Mouse (Mus musculus): ENCODE measurements around the gene Tnfrsf25. TPM values are rescaled to one million over a fixed set of nuclear protein-coding genes. Genes with fewer than 3 reads are reported as not detected.

The Tnfrsf25 gene
- polyA plus RNA-seq, 1 experiment from 2014 or later, result 0.80 TPM

DNA sequence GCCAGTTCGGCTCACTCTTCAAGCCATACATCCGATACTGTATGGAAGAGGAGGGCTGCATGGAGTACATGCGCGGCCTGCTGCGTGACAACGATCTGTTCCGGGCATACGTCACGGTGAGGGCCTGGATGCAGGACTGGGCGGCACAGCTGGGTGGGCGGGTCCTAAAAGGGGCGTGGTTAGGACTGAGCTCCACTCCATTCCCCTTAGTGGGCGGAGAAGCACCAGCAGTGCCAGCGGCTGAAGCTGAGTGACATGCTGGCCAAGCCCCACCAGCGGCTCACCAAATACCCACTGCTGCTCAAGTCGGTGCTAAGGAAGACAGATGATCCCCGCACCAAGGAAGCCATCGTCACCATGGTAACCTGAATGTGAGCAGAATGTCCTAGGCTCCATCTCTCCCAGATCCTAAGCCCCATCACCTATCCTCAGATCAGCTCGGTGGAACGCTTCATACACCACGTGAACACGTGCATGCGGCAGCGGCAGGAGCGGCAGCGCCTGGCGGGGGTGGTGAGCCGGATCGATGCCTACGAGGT, 7.7 kb upstream of the Tnfrsf25 start:
- ATAC-seq (ENCODE audit: extremely low read depth, insufficient number of reproducible peaks, low FRiP score, low TSS enrichment), result peak; percentile 83
- Histone ChIP-seq H3K36me3 (peaks cover 94% of the 10 kb centered on the region), H3K27me3 (replicated peaks) (peaks cover 18% of the 10 kb centered on the region), H3K9ac (peak overlapping the region; percentile 72), H3K9me3 (no peaks in the 10 kb centered on the region), H3K4me1 (peaks cover 17% of the 10 kb centered on the region), H3K4me2 (peak overlapping the region; percentile 88), H3K4me3 (peak overlapping the region; percentile 54), H3K27ac (replicated peaks) (peak overlapping the region; percentile 66)
- 24% methylated on average over 30 of the region's 30 CpGs for WGBS

DNA sequence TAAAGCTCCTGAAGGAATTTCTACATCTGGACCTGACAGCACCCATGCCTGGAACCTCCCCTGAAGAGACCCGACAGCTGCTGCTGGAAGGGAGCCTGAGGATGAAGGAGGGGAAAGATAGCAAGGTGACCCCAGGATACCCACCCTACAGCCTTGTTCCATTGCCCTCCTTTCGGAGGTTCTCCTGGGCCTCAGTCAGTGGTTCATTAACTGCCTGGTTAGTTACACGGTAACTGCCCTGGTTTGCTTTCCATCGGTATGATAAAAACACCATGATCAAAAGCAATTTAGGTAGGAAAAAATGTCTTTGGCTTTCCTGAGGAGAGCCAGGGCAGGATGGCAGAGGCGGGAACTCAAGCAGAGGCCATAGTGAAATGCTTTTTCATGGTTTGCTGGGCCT, 7.1 kb upstream of the Tnfrsf25 start:
- H3K4me2 ChIP-seq, result peak overlapping the region; percentile 88
- 80% methylated on average over 5 of the region's 5 CpGs for WGBS
- peaks cover 17% of the 10 kb centered on the region for H3K4me1 ChIP-seq
- no peaks in the 10 kb centered on the region for H3K9me3 ChIP-seq
- ATAC-seq (ENCODE audit: extremely low read depth, insufficient number of reproducible peaks, low FRiP score, low TSS enrichment), result no peak
- H3K9ac ChIP-seq, result no peak overlapping the region
- H3K27me3 ChIP-seq (replicated peaks), result peaks cover 24% of the 10 kb centered on the region
- H3K4me3 ChIP-seq, result no peak overlapping the region
- no peak overlapping the region for H3K27ac ChIP-seq (replicated peaks)
- H3K36me3 ChIP-seq, result peaks cover 94% of the 10 kb centered on the region

DNA sequence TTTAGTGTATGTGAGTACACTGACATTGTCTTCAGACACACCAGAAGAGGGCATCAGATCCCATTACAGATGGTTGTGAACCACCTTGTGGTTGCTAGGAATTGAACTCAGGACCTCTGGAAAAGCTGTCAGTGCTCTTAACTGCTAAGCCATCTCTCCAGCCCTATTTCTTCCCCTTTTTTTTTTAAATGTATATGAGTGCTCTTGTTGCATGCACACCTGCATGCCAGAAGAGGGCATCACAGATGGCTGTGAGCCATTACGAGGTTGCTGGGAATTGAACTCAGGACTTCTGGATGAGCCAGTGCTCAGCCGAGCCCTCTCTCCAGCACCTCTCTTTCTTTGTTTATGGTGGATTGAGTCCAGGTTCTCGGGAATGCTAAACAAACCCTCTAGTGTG, 6.2 kb upstream of the Tnfrsf25 start:
- Histone ChIP-seq H3K4me3 (no peak overlapping the region), H3K4me1 (peaks cover 17% of the 10 kb centered on the region), H3K9ac (no peak overlapping the region), H3K9me3 (no peaks in the 10 kb centered on the region), H3K27ac (replicated peaks) (no peak overlapping the region), H3K27me3 (replicated peaks) (peaks cover 33% of the 10 kb centered on the region), H3K4me2 (no peak overlapping the region), H3K36me3 (peaks cover 94% of the 10 kb centered on the region)
- ATAC-seq (ENCODE audit: extremely low read depth, insufficient number of reproducible peaks, low FRiP score, low TSS enrichment), result no peak
- WGBS, result 68% methylated on average over 3 of the region's 3 CpGs

DNA sequence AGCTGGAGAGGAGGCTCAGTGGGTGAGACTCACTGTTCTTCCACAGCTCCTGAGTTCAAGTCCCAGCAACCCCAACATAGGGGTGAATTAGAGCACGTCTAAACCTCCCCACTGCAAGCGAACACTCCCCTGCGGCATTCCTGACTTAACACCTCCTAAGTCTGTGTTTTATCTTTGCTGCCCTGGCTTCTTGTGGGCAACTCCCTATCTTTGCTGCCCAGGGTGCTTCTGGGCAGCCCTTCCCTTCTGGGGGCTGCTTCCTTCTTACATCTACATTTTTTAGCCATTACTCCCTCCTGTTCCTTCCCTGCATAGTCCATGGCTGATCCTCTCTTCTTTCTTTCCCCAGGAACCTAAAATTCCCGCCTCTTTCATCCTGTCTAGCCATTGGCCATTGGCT, 5.0 kb upstream of the Tnfrsf25 start:
- H3K27ac ChIP-seq (replicated peaks), result no peak overlapping the region
- H3K4me2 ChIP-seq, result no peak overlapping the region
- H3K27me3 ChIP-seq (replicated peaks), result peaks cover 44% of the 10 kb centered on the region
- H3K4me3 ChIP-seq, result no peak overlapping the region
- no peak for ATAC-seq (ENCODE audit: extremely low read depth, insufficient number of reproducible peaks, low FRiP score, low TSS enrichment)
- H3K9ac ChIP-seq, result no peak overlapping the region
- peaks cover 26% of the 10 kb centered on the region for H3K4me1 ChIP-seq
- peaks cover 90% of the 10 kb centered on the region for H3K36me3 ChIP-seq
- no peaks in the 10 kb centered on the region for H3K9me3 ChIP-seq
- WGBS, result 66% methylated on average over 4 of the region's 4 CpGs

DNA sequence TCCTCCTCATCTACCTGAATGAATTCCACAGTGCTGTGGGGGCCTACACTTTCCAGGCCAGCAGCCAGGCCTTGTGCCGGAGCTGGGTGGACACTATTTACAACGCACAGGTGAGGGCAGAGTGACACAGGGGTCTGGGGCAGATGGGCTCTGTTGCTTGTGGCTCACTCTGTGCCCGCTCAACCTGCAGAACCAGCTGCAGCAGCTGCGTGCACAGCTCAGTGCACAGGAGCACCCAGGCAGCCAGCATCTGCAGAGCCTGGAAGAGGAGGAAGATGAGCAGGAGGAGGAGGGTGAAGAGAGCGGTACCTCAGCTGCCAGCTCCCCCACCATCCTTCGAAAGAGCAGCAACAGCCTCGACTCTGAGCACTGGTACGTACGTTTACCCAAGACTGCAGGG, 3.4 kb upstream of the Tnfrsf25 start:
- ATAC-seq (ENCODE audit: extremely low read depth, insufficient number of reproducible peaks, low FRiP score, low TSS enrichment), result no peak
- no peak overlapping the region for H3K9ac ChIP-seq
- peaks cover 76% of the 10 kb centered on the region for H3K36me3 ChIP-seq
- H3K4me1 ChIP-seq, result peaks cover 35% of the 10 kb centered on the region
- H3K27ac ChIP-seq (replicated peaks), result no peak overlapping the region
- H3K27me3 ChIP-seq (replicated peaks), result peaks cover 61% of the 10 kb centered on the region
- H3K4me3 ChIP-seq, result no peak overlapping the region
- 78% methylated on average over 9 of the region's 9 CpGs for WGBS
- H3K9me3 ChIP-seq, result no peaks in the 10 kb centered on the region
- H3K4me2 ChIP-seq, result no peak overlapping the region

DNA sequence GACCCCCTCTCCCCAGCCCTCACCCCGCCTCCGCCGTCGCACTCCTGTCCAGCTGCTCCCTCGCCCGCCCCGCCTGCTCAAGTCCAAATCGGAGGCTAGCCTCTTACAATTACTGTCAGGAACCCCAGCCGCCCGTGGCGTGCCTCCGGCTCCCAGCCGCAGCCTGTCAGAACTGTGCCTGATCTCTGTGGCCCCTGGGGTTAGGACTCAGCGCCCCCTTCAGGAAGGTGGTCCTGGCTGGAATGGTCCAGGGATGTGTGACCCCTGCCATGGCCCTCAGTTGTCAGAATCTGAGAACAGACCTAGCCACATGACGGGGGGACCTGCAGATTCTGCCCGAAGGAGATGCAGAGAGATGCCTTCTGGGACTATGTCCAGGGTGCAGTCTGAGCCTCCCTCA, 1.7 kb upstream of the Tnfrsf25 start:
- peaks cover 72% of the 10 kb centered on the region for H3K27me3 ChIP-seq (replicated peaks)
- WGBS, result 69% methylated on average over 16 of the region's 16 CpGs
- H3K27ac ChIP-seq (replicated peaks), result no peak overlapping the region
- peaks cover 60% of the 10 kb centered on the region for H3K36me3 ChIP-seq
- no peak overlapping the region for H3K9ac ChIP-seq
- H3K4me2 ChIP-seq, result no peak overlapping the region
- ATAC-seq (ENCODE audit: extremely low read depth, insufficient number of reproducible peaks, low FRiP score, low TSS enrichment), result no peak
- peaks cover 20% of the 10 kb centered on the region for H3K4me1 ChIP-seq
- H3K4me3 ChIP-seq, result no peak overlapping the region
- no peaks in the 10 kb centered on the region for H3K9me3 ChIP-seq

DNA sequence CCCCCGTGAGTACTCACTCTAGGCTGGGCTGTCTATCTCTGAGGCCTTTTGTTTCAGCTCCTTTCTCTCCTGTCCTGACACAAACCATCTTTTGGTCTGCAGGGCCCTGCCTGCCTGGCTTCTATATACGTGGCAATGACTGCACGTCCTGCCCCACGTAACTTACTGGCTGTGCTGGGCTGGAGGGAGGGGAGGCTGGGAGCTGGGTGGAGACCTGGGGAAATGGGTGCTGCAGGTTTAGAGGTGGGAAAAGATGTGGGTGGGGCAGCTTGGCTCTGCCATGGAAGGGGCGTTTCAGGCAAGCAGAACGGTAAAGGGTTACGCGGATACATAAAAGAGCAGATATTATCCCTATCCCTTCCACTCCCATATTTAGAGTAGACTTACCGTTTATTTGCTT, 1.8 kb downstream of the Tnfrsf25 start:
- Histone ChIP-seq H3K4me1 (peaks cover 43% of the 10 kb centered on the region), H3K36me3 (peaks cover 27% of the 10 kb centered on the region)
- 67% methylated on average over 9 of the region's 9 CpGs for WGBS

DNA sequence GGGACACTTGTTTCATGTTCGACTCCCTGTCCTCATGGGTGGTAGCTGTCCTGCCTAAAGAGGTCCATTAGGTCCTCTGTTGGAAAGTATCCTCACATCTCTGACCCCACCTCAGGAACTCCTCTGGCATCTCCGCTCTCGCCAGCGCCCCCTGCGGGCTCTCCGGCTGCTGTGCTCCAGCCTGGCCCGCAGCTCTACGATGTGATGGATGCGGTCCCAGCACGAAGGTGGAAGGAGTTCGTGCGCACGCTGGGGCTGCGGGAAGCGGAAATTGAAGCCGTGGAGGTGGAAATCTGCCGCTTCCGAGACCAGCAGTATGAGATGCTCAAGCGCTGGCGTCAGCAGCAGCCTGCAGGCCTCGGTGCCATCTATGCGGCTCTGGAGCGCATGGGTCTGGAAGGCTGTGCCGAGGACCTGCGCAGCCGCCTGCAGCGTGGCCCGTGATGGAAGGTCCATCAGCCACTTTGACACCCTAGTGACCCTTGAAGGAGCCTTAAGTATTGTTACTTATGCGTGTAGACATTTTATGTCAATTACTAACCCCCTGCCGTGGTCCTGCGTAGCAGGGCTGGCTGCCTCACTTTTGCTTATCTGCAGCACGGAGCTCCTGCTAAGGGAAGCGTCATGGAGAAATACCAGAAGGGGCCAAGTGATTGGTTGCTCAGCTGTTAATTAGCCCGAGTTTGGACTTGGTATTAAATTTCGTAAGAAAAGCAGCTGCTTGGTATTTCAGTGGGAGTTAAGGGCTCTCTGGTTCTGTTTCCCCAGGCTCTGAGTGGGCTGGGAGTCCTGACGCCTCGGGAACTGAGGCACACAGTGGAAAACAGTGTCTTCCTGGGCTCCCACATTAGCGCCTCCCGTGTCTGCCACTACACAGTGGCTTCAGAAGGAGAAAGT, 3.9 kb downstream of the Tnfrsf25 start:
- H3K36me3 ChIP-seq, result peaks cover 6% of the 10 kb centered on the region
- H3K27ac ChIP-seq (replicated peaks), result no peak overlapping the region
- no peaks in the 10 kb centered on the region for H3K9me3 ChIP-seq
- H3K27me3 ChIP-seq (replicated peaks), result peaks cover 100% of the 10 kb centered on the region
- peak overlapping the region; percentile 58 for H3K4me2 ChIP-seq
- peak overlapping the region; percentile 41 for H3K4me3 ChIP-seq
- H3K4me1 ChIP-seq, result peaks cover 43% of the 10 kb centered on the region
- WGBS, result 7% methylated on average over 39 of the region's 39 CpGs
- H3K9ac ChIP-seq, result peak overlapping the region; percentile 42; the same call in 1 of the 2 replicates
- ATAC-seq (ENCODE audit: extremely low read depth, insufficient number of reproducible peaks, low FRiP score, low TSS enrichment), result no peak

More for the DNA sequence above, 1.8 kb downstream of the Tnfrsf25 start:
- H3K9ac ChIP-seq, result no peak overlapping the region
- no peak overlapping the region for H3K4me2 ChIP-seq
- peaks cover 100% of the 10 kb centered on the region for H3K27me3 ChIP-seq (replicated peaks)
- H3K4me3 ChIP-seq, result no peak overlapping the region
- ATAC-seq (ENCODE audit: extremely low read depth, insufficient number of reproducible peaks, low FRiP score, low TSS enrichment), result no peak
- H3K27ac ChIP-seq (replicated peaks), result no peak overlapping the region
- H3K9me3 ChIP-seq, result no peaks in the 10 kb centered on the region

DNA sequence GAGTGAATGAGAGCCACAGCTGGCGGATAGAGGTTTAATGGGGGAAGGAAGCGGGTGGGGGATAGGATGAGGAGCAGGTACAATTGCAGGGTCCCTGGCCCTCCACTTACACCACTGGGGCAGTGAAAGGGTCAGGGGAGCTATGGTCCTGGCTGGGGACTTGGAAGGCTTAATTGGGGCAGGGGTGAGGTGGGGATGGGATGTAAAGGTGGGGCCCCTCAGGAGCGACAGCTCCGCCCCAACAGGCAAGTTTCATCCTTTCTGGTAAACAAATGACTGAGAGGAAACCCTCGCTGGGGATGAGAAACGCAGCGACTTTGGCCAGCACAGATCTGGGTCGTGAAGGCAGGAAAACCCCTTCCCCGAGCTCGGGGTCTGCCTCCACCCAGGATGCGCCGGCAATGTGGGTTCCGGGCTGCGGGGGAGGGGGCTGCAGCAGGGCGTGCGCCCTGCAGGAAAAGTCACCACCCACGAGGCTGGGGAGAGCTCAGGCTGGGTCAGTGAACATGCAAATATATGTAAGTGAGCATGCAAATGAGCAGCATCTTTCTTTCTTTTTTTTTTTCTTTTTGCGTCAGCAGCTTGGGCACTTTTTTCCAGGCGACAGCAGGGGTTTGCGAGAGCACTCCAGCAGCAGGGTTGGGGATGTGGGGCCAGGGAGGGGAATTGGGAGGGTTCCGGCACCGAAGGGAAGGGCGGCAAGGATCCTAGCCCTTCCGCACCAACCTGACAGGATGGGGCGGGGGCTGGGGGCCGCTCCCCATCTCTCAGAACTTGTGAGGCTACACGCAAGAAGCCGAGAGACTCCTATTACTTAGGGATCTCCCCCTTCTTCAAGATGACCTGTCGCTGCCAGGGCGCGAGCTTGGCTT, 4.8 kb downstream of the Tnfrsf25 start:
- H3K4me3 ChIP-seq, result peak overlapping the region; percentile 41
- H3K9ac ChIP-seq, result peak overlapping the region; percentile 42; the same call in 1 of the 2 replicates
- H3K9me3 ChIP-seq, result no peaks in the 10 kb centered on the region
- peaks cover 45% of the 10 kb centered on the region for H3K4me1 ChIP-seq
- no peak overlapping the region for H3K27ac ChIP-seq (replicated peaks)
- peaks cover 100% of the 10 kb centered on the region for H3K27me3 ChIP-seq (replicated peaks)
- H3K36me3 ChIP-seq, result no peaks in the 10 kb centered on the region
- 3% methylated on average over 31 of the region's 31 CpGs for WGBS
- H3K4me2 ChIP-seq, result peak overlapping the region; percentile 58
- no peak for ATAC-seq (ENCODE audit: extremely low read depth, insufficient number of reproducible peaks, low FRiP score, low TSS enrichment)

DNA sequence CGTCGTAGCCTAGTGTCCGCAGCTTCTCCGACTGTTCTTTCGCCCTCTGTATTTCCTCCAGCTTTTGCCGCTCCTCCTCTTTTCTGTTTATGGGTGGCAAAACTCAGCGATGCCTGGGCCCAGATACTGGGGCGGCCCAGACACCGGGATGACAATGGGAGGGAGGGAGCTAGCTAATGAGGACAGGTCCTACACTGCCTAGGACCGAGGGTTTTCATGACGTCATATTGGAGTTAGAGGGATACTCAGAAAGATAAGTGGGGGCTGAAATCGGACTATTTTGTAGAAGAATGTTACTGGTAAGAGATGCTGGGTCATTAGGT, 5.4 kb downstream of the Tnfrsf25 start:
- H3K27ac ChIP-seq (replicated peaks), result no peak overlapping the region
- peaks cover 100% of the 10 kb centered on the region for H3K27me3 ChIP-seq (replicated peaks)
- H3K4me2 ChIP-seq, result peak overlapping the region; percentile 58
- H3K36me3 ChIP-seq, result no peaks in the 10 kb centered on the region
- H3K9ac ChIP-seq, result peak overlapping the region; percentile 42; the same call in 1 of the 2 replicates
- peak overlapping the region; percentile 41 for H3K4me3 ChIP-seq
- no peak for ATAC-seq (ENCODE audit: extremely low read depth, insufficient number of reproducible peaks, low FRiP score, low TSS enrichment)
- 2% methylated on average over 12 of the region's 12 CpGs for WGBS
- no peaks in the 10 kb centered on the region for H3K9me3 ChIP-seq
- H3K4me1 ChIP-seq, result peaks cover 45% of the 10 kb centered on the region

DNA sequence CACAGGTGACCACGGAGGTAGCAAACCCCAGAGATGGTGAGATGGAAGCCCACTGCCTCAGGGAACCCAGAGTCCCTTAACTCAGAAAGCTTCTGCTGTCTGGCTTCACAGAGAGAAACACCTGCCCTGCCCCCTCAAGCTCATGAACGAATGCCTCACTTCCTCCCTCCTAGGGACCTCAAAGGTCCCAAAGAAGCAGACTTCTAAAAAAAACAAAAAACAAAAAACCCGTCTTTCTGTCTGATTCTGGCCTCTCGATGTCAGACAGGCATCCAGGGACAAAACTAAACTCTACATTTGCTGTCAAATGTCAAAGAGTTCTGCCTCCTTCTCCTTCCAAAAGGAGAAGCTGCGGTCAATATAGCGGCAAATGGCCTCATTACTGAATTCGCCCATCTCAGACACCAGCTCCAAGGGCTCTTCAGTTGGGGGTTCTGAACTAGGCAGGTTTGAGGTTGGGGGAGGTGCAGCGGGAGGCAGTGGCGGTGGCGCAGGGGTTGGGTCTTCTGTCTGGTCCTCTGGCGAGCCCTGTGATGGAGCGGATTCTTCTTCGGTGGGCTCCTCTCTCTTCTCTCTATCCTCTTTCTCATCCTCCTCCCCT, 8.7 kb downstream of the Tnfrsf25 start:
- WGBS, result 10% methylated on average over 13 of the region's 13 CpGs
- Histone ChIP-seq H3K9ac (no peak overlapping the region), H3K4me3 (peak overlapping the region; percentile 48; the same call in 1 of the 2 replicates), H3K4me2 (peak overlapping the region; percentile 71), H3K27me3 (replicated peaks) (peaks cover 100% of the 10 kb centered on the region), H3K4me1 (peaks cover 44% of the 10 kb centered on the region), H3K36me3 (no peaks in the 10 kb centered on the region), H3K9me3 (no peaks in the 10 kb centered on the region), H3K27ac (replicated peaks) (no peak overlapping the region)
- ATAC-seq (ENCODE audit: extremely low read depth, insufficient number of reproducible peaks, low FRiP score, low TSS enrichment), result no peak

All from heart, embryonic 13.5 days (tissue).